Comparison of ENCODE assay signal across 17 mouse cellular contexts in the genomic region with DNA sequence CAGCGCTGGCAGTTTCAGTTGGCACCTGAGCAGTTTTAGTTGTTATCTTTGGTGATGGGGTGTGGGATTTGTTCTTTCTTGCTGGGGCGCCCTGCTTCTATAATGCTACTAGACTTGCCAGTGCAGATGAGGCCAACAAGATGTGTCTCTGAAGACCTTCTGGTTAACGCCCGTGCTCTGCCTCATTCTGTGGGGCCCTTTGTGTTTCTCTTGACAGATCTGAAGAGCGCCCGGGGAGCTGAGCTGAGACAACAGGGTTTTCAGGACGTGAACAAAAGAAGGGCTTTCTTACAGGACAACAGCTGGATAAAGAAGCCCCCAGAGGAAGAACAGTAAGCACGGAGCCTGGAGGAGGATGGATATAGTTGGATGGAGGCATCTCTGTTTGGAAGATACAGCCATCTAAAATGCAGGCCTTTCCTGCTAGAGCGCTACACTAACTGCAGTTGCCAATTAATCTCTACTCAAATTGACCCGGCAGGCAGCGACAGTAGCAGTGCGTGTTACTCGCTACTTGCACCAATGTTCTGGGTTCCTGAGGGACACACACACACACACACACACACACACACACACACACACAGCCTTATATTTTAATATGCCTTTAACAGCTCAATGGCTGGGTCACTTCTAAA. TPM values are rescaled to one million over a fixed set of nuclear protein-coding genes. Genes with fewer than 3 reads are reported as not detected.
DNase-seq lines count a peak whose midpoint lies in the region; ATAC-seq and TF ChIP-seq lines count a peak whose summit lies in the region.
"Had no signal": no experiment of that assay in that cellular context is flagged by ENCODE, and none has a peak within 500 bp of the region (broad histone marks: within the 10 kb centered on the region; RNA-seq: fewer than 3 reads in every experiment).

No protein-coding gene starts in this region.

- 32% methylated on average over 13 of the region's 13 CpGs for WGBS in forebrain, embryonic 11.5 days
- 33% methylated on average over 13 of the region's 13 CpGs for WGBS in forebrain, postnatal 0 days
- WGBS in hindbrain, embryonic 11.5 days = 25% methylated on average over 13 of the region's 13 CpGs
- 21% methylated on average over 13 of the region's 13 CpGs for WGBS in midbrain, embryonic 13.5 days

- 0 out of 2 replicates have a peak overlapping the region, but pooled peaks have one; percentile 12 for H3K9ac ChIP-seq in forebrain, embryonic 11.5 days (ENCODE audit: low read length)
- H3K9ac ChIP-seq in forebrain, postnatal 0 days = no peak overlapping the region
- 0 out of 2 replicates have a peak overlapping the region, but pooled peaks have one; percentile 31 for H3K9ac ChIP-seq in hindbrain, embryonic 11.5 days (ENCODE audit: low read depth, low read length)
- H3K9ac ChIP-seq in midbrain, embryonic 13.5 days (replicated peaks) = no peak overlapping the region; the same call in 1 of the 2 replicates

- no peaks in the 10 kb centered on the region for H3K36me3 ChIP-seq in forebrain, embryonic 11.5 days (ENCODE audit: control insufficient read depth, insufficient read depth, low read length)
- no peaks in the 10 kb centered on the region for H3K36me3 ChIP-seq in forebrain, postnatal 0 days (ENCODE audit: insufficient read depth)
- H3K36me3 ChIP-seq in E14TG2a.4 (ENCODE audit: insufficient read depth, low read length) = no peaks in the 10 kb centered on the region
- H3K36me3 ChIP-seq in hindbrain, embryonic 11.5 days (ENCODE audit: control insufficient read depth, insufficient read depth, low read length) = no peaks in the 10 kb centered on the region
- no peaks in the 10 kb centered on the region for H3K36me3 ChIP-seq in midbrain, embryonic 13.5 days

- H3K27ac ChIP-seq in forebrain, embryonic 11.5 days (ENCODE audit: low read depth, low read length) = no peak overlapping the region
- no peak overlapping the region for H3K27ac ChIP-seq in forebrain, postnatal 0 days (ENCODE audit: low read depth, low read length)
- 0 out of 2 replicates have a peak overlapping the region, but pooled peaks have one; percentile 45 for H3K27ac ChIP-seq in hindbrain, embryonic 11.5 days (ENCODE audit: low read depth, low read length)
- no peak overlapping the region for H3K27ac ChIP-seq in midbrain, embryonic 13.5 days

- no peaks in the 10 kb centered on the region for H3K9me3 ChIP-seq in forebrain, embryonic 11.5 days (ENCODE audit: control insufficient read depth, low read length)
- H3K9me3 ChIP-seq in forebrain, postnatal 0 days (ENCODE audit: low read length) = no peaks in the 10 kb centered on the region
- H3K9me3 ChIP-seq in E14TG2a.4 (ENCODE audit: low read length) = peaks cover 10% of the 10 kb centered on the region
- no peaks in the 10 kb centered on the region for H3K9me3 ChIP-seq in hindbrain, embryonic 11.5 days (ENCODE audit: control insufficient read depth, low read length)
- 0 out of 2 replicates have a peak, but pooled peaks cover 7% of the 10 kb centered on the region for H3K9me3 ChIP-seq in midbrain, embryonic 13.5 days

- DNase-seq in forebrain, embryonic 11.5 days (ENCODE audit: low spot score) = no peak
- no peak for DNase-seq in forebrain, postnatal 0 days
- DNase-seq in hindbrain, embryonic 11.5 days (ENCODE audit: low spot score) = peak; percentile 52
- DNase-seq in spleen, adult 18-20 months = no peak
- DNase-seq: adrenal gland, postnatal 25 days; cerebellum, adult 18-20 months; gastrocnemius, postnatal 25 days; kidney, adult 2 months; kidney, postnatal 14 days; lung, postnatal 10 days; right cerebral cortex, postnatal 25 days; thymus, postnatal 14 days had no signal

- H3K4me1 ChIP-seq in forebrain, embryonic 11.5 days (replicated peaks; ENCODE audit: control insufficient read depth, insufficient read depth, low read length) = peaks cover 5% of the 10 kb centered on the region; the same call in 1 of the 2 replicates
- 0 out of 2 replicates have a peak, but pooled peaks cover 4% of the 10 kb centered on the region for H3K4me1 ChIP-seq in forebrain, postnatal 0 days (ENCODE audit: insufficient read depth)
- peaks cover 4% of the 10 kb centered on the region; the same call in 1 of the 2 replicates for H3K4me1 ChIP-seq in E14TG2a.4 (replicated peaks; ENCODE audit: low read depth, low read length)
- H3K4me1 ChIP-seq in hindbrain, embryonic 11.5 days (replicated peaks; ENCODE audit: control insufficient read depth, insufficient read depth, low read length) = peaks cover 2% of the 10 kb centered on the region; the same call in 1 of the 2 replicates
- H3K4me1 ChIP-seq in midbrain, embryonic 13.5 days (replicated peaks) = peaks cover 9% of the 10 kb centered on the region
- H3K4me1 ChIP-seq: megakaryocyte, embryonic 14.5 days had no signal

- no peaks in the 10 kb centered on the region for H3K27me3 ChIP-seq in forebrain, embryonic 11.5 days (ENCODE audit: control insufficient read depth, insufficient read depth, low read length)
- H3K27me3 ChIP-seq in forebrain, postnatal 0 days (ENCODE audit: insufficient read depth, low read length) = no peaks in the 10 kb centered on the region
- H3K27me3 ChIP-seq in E14TG2a.4 (ENCODE audit: insufficient read depth, low read length) = no peaks in the 10 kb centered on the region
- H3K27me3 ChIP-seq in hindbrain, embryonic 11.5 days (ENCODE audit: control insufficient read depth, insufficient read depth, low read length) = no peaks in the 10 kb centered on the region
- H3K27me3 ChIP-seq in midbrain, embryonic 13.5 days = no peaks in the 10 kb centered on the region
- H3K27me3 ChIP-seq: megakaryocyte, embryonic 14.5 days had no signal

- ATAC-seq in forebrain, embryonic 11.5 days (replicated peaks; ENCODE audit: low FRiP score) = no peak
- no peak; the same call in 1 of the 2 replicates for ATAC-seq in forebrain, postnatal 0 days
- ATAC-seq in hindbrain, embryonic 11.5 days (ENCODE audit: low FRiP score) = peak; percentile 61; the same call in 1 of the 2 replicates
- ATAC-seq in midbrain, embryonic 13.5 days = peak; percentile 37; the same call in 1 of the 2 replicates
- ATAC-seq in erythroid progenitor cell, adult 5-6 weeks (replicated peaks; ENCODE audit: low FRiP score, poor library complexity, severe bottlenecking) = no peak

- no peak for TF ChIP-seq CTCF in forebrain, postnatal 0 days (IDR thresholded peaks at IDR 0.05; ENCODE audit: low read depth)
- TF ChIP-seq CTCF in E14TG2a.4 (conservative IDR thresholded peaks at IDR 0.05; ENCODE audit: low read length) = no peak

- H3K4me3 ChIP-seq in forebrain, embryonic 11.5 days (ENCODE audit: low read depth, low read length) = no peak overlapping the region
- no peak overlapping the region for H3K4me3 ChIP-seq in forebrain, postnatal 0 days (ENCODE audit: low read depth, low read length)
- H3K4me3 ChIP-seq in E14TG2a.4 (replicated peaks; ENCODE audit: low read length) = 0 out of 2 replicates have a peak overlapping the region, but pooled peaks have one; percentile 23
- no peak overlapping the region for H3K4me3 ChIP-seq in hindbrain, embryonic 11.5 days (ENCODE audit: low read depth, low read length)
- no peak overlapping the region for H3K4me3 ChIP-seq in midbrain, embryonic 13.5 days (replicated peaks)
- H3K4me3 ChIP-seq: megakaryocyte, embryonic 14.5 days had no signal

- H3K4me2 ChIP-seq in forebrain, embryonic 11.5 days (ENCODE audit: low read depth, low read length, severe bottlenecking) = 0 out of 2 replicates have a peak overlapping the region, but pooled peaks have one; percentile 11
- H3K4me2 ChIP-seq in forebrain, postnatal 0 days (ENCODE audit: low read depth) = no peak overlapping the region
- H3K4me2 ChIP-seq in hindbrain, embryonic 11.5 days (replicated peaks; ENCODE audit: low read depth, low read length) = peak overlapping the region; percentile 11; the same call in 1 of the 2 replicates
- peak overlapping the region; percentile 19; the same call in 1 of the 2 replicates for H3K4me2 ChIP-seq in midbrain, embryonic 13.5 days (replicated peaks)

RNA-seq across cellular contexts. Expression of gene Scel, which starts 16.7 kb away (rescaled TPM):
- polyA plus RNA-seq in forebrain, embryonic 11.5 days (2014; fragmentation: Nextera tagmentation; extraction: Ambion mirVana) = 0.47 and 0.91 TPM in 2 replicates
- total RNA-seq in forebrain, postnatal 0 days (2014; rRNA removed) = 0.29 and 1.1 TPM in 2 replicates
- polyA plus RNA-seq in forebrain, postnatal 0 days (2015; fragmentation: Nextera tagmentation; extraction: Ambion mirVana) = 0.19 and 0.30 TPM in 2 replicates
- polyA plus RNA-seq in hindbrain, embryonic 11.5 days (2014; fragmentation: Nextera tagmentation; extraction: Ambion mirVana) = 0.11 and 0.54 TPM in 2 replicates
- 0.08 TPM in 1 of 2 replicates, not detected in the other for polyA plus RNA-seq in midbrain, embryonic 13.5 days (2015; fragmentation: Nextera tagmentation; extraction: Ambion mirVana)
- total RNA-seq in erythroid progenitor cell, adult 5-6 weeks (2015; ENCODE audit: low replicate concordance) = not detected in 2 replicates
- total RNA-seq in erythroid progenitor cell, adult 5-6 weeks (2017; ENCODE audit: low replicate concordance) = 0.39 TPM in 1 of 2 replicates, not detected in the other
- total RNA-seq: common myeloid progenitor, adult 5-6 weeks had no signal

Comparison
In these comparisons a context has a peak if more than half of its experiments do, and no peak if none do; other contexts are left out.
1. H3K9ac ChIP-seq: peak in forebrain, embryonic 11.5 days (single experiment) and hindbrain, embryonic 11.5 days (single experiment); none in forebrain, postnatal 0 days (single experiment) and midbrain, embryonic 13.5 days (single experiment).
2. ATAC-seq: peak in hindbrain, embryonic 11.5 days (single experiment) and midbrain, embryonic 13.5 days (single experiment); none in forebrain, embryonic 11.5 days (single experiment), forebrain, postnatal 0 days (single experiment) and erythroid progenitor cell, adult 5-6 weeks (single experiment).